Mouse (Mus musculus): ENCODE data around the gene Per1. TPM values are rescaled to one million over a fixed set of nuclear protein-coding genes. Genes with fewer than 3 reads are reported as not detected.

The Per1 gene
- polyA plus RNA-seq (2015; fragmentation: Nextera tagmentation; extraction: Ambion mirVana): 6.0 and 6.4 TPM in 2 replicates

DNA sequence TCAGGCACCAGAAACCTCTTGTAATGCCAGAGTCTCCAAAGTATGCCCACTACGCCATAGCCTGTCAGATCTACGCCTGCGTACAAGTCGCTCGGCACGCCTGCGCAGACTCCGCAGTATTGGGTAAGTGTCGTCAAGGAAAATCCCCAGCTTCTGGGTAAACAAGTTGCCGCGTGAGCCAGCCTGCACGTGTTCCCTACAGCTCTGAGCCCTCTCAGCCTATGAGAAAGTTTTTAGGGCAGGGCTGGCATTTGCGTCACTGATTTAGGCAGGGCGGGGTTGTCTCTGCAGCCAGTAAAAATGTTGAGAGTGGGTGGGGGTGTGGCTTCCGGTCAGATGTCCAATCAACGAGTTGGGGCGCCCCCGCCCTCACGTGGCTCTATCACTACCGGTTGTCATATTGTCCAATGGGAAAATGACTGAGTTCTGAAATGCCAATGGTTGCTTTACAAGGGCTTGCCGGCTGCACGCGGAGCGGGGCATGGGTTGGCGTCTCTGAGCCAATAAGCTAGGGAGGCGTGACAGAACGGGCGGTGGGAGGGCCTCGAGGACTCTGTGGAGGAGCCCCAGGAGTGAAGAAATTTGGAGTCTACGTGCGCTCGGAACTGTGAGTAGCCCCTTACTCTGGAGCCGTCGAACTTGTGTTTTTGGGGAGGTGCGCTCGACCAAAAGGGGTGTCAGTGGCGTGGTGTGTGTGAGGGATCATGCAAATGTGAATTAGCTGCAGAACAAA, at the start of gene Per1:
TSS of gene Per1 (plus strand) at position 521 of the 733 bp plus-strand sequence.
- Histone ChIP-seq H3K4me1 (peaks cover 64% of the 10 kb centered on the region), H3K9me3 (replicated peaks) (no peaks in the 10 kb centered on the region), H3K4me3 (peak within 1 kb of the TSS; percentile 43), H3K27me3 (no peaks in the 10 kb centered on the region), H3K9ac (peak within 1 kb of the TSS; percentile 53), H3K4me2 (peak within 1 kb of the TSS; percentile 93), H3K36me3 (ENCODE audit: poor library complexity, severe bottlenecking) (peaks cover 22% of the 10 kb centered on the region), H3K27ac (peak within 1 kb of the TSS; percentile 75)
- WGBS: under 1% methylated on average over 37 of the region's 37 CpGs
- peak; percentile 95 for ATAC-seq

DNA sequence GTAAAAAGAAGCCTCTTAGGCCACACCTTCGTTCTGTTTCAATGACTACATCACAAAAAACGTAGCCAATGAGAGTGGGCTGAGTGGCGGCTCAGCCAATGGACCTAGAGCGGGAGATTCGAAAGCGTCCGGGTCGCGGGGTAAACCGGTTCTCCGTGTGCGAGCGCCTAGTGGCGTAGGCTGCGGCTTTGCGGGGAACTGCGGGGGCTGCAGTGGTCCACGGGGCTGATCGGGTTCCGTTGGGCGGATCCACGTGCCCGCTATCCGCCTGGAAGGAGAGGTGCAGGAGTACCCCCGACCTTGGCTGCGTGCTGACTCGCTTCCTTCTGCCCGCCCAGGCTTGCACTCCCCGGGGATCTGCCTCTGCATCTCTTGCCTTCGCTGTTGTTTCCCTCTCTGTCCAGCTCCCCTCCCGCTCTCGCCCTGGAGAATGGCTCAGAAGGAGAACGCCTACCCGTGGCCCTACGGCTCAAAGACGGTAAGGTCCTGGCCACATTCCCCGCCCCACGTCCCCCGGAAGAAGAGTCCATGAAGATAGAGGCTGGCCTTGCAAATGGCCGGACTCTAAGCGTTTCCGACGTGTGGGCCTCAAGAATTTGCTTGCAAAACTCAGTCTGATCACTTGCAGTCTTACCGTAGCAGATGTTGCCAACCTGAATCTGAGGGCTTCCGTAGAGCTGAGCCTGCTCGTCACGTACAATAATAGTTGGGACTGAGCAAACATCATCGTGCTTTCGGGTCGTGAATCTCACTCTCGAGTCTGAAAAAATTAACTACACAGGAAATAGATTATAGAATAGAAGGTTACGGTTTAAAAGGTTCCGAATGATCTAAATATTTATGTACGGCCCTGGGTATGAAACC, 49.3 kb upstream of the Per1 start, which contains the start of gene Aurkb:
TSS of gene Aurkb (plus strand) at position 117 of the 864 bp plus-strand sequence.
- Histone ChIP-seq H3K27ac (peak within 1 kb of the TSS; percentile 85), H3K4me1 (peaks cover 42% of the 10 kb centered on the region), H3K36me3 (ENCODE audit: poor library complexity, severe bottlenecking) (peaks cover 27% of the 10 kb centered on the region), H3K9me3 (replicated peaks) (no peaks in the 10 kb centered on the region), H3K27me3 (no peaks in the 10 kb centered on the region), H3K4me3 (peak within 1 kb of the TSS; percentile 77), H3K4me2 (peak within 1 kb of the TSS; percentile 93), H3K9ac (peak within 1 kb of the TSS; percentile 80)
- peak; percentile 77 for ATAC-seq
- 1% methylated on average over 54 of the region's 54 CpGs for WGBS

DNA sequence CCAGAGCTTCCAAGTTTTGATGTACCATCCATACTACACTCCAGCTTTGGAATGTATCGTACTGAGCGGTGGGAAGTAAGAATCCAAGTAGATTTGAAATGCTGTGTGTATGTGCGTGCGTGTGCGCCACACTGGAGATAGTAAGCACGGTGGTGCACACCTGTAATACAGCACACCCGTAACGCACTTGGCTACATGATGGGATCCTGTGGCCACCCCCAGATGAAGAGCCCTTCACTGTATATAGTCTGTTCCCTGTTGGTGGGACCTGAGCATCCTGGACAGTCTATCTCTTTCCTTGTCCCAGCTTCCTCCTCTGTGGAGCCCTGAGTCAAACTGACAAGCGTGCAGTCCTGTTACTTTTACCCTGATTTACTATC, 48.6 kb upstream of the Per1 start:
- WGBS: 13% methylated on average over 9 of the region's 9 CpGs

DNA sequence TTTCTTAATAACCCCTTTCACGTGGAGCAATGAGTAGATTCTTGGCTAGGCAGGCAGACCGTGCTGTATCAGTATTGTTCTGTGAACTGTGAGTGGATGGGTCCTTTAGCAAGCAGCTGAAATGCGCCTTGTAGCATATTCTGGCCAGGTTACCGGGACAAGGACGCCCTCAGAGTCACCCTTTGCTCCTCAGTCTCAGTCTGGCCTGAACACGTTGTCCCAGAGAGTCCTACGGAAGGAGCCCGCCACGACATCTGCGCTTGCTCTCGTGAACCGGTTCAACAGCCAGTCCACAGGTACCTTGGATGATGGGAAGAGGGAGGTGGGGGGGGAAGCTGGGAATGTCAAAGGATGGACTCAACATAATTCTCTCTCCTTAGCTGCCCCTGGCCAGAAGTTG, 47.4 kb upstream of the Per1 start:
- Histone ChIP-seq H3K36me3 (ENCODE audit: poor library complexity, severe bottlenecking) (peaks cover 37% of the 10 kb centered on the region), H3K4me2 (peak overlapping the region; percentile 93), H3K9ac (peak overlapping the region; percentile 26), H3K4me1 (peaks cover 44% of the 10 kb centered on the region), H3K27ac (no peak overlapping the region), H3K4me3 (peak overlapping the region; percentile 77), H3K27me3 (no peaks in the 10 kb centered on the region), H3K9me3 (replicated peaks) (no peaks in the 10 kb centered on the region)
- ATAC-seq: no peak
- WGBS: 83% methylated on average over 12 of the region's 12 CpGs

More for the DNA sequence above, 48.6 kb upstream of the Per1 start:
- Histone ChIP-seq H3K27me3 (no peaks in the 10 kb centered on the region), H3K4me2 (peak overlapping the region; percentile 93), H3K27ac (peak overlapping the region; percentile 85; the same call in 1 of the 2 replicates), H3K36me3 (ENCODE audit: poor library complexity, severe bottlenecking) (peaks cover 32% of the 10 kb centered on the region), H3K9me3 (replicated peaks) (no peaks in the 10 kb centered on the region), H3K4me3 (peak overlapping the region; percentile 77), H3K9ac (peak overlapping the region; percentile 80), H3K4me1 (peaks cover 44% of the 10 kb centered on the region)
- ATAC-seq: no peak

DNA sequence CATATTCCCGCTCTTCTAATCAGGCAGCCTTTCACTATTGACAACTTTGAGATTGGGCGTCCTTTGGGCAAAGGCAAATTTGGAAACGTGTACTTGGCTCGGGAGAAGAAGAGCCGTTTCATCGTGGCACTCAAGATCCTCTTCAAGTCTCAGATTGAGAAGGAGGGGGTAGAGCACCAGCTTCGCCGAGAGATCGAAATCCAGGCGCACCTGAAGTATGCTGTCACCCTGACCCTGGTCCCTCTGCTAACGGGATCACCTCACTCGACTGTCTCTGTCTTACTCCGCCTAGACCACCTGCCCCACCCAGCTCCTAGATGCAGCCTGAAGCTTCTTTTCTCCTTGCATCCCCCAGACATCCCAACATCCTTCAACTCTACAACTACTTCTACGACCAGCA, 46.9 kb upstream of the Per1 start:
- Histone ChIP-seq H3K27ac (no peak overlapping the region), H3K27me3 (no peaks in the 10 kb centered on the region), H3K4me3 (no peak overlapping the region), H3K9ac (peak overlapping the region; percentile 26; the same call in 1 of the 2 replicates), H3K4me2 (peak overlapping the region; percentile 93), H3K4me1 (peaks cover 44% of the 10 kb centered on the region), H3K9me3 (replicated peaks) (no peaks in the 10 kb centered on the region), H3K36me3 (ENCODE audit: poor library complexity, severe bottlenecking) (peaks cover 43% of the 10 kb centered on the region)
- 94% methylated on average over 14 of the region's 14 CpGs for WGBS
- no peak for ATAC-seq

DNA sequence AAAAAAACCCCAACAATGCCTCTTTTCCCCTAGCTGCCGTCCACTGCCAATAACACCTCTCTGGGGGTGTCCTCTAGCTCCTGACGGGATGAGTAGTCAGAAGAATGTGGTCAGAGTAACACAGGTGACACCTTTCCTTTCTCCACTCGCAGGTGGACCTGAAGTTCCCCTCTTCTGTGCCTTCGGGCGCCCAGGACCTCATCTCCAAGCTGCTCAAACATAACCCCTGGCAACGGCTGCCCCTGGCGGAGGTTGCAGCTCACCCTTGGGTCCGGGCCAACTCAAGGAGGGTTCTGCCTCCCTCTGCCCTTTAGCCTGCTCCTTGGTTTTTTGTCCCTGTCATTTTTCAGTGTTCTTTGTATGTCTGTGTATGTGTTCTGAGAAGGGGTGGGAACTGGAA, 44.3 kb upstream of the Per1 start:
- H3K4me1 ChIP-seq: peaks cover 42% of the 10 kb centered on the region
- H3K4me3 ChIP-seq: no peak overlapping the region
- H3K36me3 ChIP-seq (ENCODE audit: poor library complexity, severe bottlenecking): peaks cover 55% of the 10 kb centered on the region
- H3K27ac ChIP-seq: no peak overlapping the region
- H3K9ac ChIP-seq: no peak overlapping the region
- 84% methylated on average over 8 of the region's 8 CpGs for WGBS
- H3K27me3 ChIP-seq: no peaks in the 10 kb centered on the region
- no peak overlapping the region; the same call in 1 of the 2 replicates for H3K4me2 ChIP-seq
- no peaks in the 10 kb centered on the region for H3K9me3 ChIP-seq (replicated peaks)
- no peak for ATAC-seq

GRCm38 (mm10) chr11:69051771-69052170, 43.2 kb upstream of the Per1 start:
- 53% methylated on average over 4 of the region's 4 CpGs for WGBS
- ATAC-seq: no peak
- no peak overlapping the region for H3K9ac ChIP-seq

DNA sequence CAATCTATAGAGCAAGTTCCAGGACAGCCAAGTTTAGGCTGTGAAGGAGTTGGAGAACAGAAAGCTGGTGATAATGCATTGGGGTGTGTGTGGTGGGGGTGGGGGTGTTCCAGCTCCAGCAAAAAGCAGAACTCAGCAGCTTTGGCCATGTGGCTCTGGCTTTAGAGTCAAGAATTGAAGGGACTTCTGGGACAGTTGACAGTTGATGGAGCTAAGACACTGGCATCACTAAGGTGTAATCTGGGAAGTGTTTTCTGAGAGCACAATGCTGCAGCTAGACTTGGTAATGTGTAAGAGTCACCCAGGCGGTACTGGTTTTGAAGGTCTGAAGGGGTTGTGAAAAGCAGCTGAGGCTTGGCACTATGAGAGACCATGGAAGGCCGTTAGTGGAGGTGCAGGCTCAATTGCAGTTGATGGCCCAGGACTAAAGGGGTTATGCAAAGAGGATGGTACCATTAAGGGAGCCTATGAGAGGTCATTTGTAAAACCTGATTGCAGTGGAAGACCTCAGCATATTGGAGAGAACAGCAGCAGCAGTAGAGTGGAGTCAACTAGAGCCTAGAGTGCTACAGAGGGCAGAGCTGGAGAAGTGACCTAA, 42.1 kb upstream of the Per1 start:
- no peak overlapping the region for H3K4me3 ChIP-seq
- H3K36me3 ChIP-seq (ENCODE audit: poor library complexity, severe bottlenecking): peaks cover 52% of the 10 kb centered on the region
- no peak overlapping the region for H3K9ac ChIP-seq
- peaks cover 21% of the 10 kb centered on the region for H3K4me1 ChIP-seq
- H3K9me3 ChIP-seq (replicated peaks): no peaks in the 10 kb centered on the region
- H3K27me3 ChIP-seq: no peaks in the 10 kb centered on the region
- ATAC-seq: no peak
- WGBS: 94% methylated on average over 2 of the region's 2 CpGs
- H3K4me2 ChIP-seq: no peak overlapping the region
- H3K27ac ChIP-seq: no peak overlapping the region

More at GRCm38 (mm10) chr11:69051771-69052170, 43.2 kb upstream of the Per1 start:
- Histone ChIP-seq H3K27ac (no peak overlapping the region), H3K4me2 (no peak overlapping the region), H3K27me3 (no peaks in the 10 kb centered on the region), H3K4me1 (peaks cover 32% of the 10 kb centered on the region), H3K4me3 (no peak overlapping the region), H3K9me3 (replicated peaks) (no peaks in the 10 kb centered on the region), H3K36me3 (ENCODE audit: poor library complexity, severe bottlenecking) (peaks cover 55% of the 10 kb centered on the region)

DNA sequence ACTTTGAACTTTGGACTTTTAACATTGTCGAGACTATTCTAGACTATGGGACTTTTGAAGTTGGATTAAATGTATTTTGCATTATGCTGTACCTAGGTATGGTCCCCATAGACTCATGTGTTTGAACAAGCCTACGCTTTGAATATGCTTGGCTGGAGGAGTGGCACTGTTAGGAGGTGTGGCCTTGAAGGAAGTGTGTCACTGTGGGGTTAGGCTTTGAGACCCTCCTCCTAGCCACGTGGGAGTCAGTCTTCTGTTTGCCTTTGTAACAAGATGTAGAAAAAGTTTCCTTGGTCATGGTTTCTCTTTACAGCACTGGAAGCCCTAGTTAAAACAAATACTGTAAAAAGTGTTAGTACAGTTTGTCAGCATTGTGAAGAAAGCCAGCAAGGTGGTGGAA, 41.2 kb upstream of the Per1 start:
- no peak overlapping the region for H3K4me2 ChIP-seq
- peaks cover 21% of the 10 kb centered on the region for H3K4me1 ChIP-seq
- H3K27me3 ChIP-seq: no peaks in the 10 kb centered on the region
- no peaks in the 10 kb centered on the region for H3K9me3 ChIP-seq (replicated peaks)
- 86% methylated on average over 3 of the region's 3 CpGs for WGBS
- no peak overlapping the region for H3K27ac ChIP-seq
- H3K9ac ChIP-seq: no peak overlapping the region
- no peak overlapping the region for H3K4me3 ChIP-seq
- H3K36me3 ChIP-seq (ENCODE audit: poor library complexity, severe bottlenecking): peaks cover 43% of the 10 kb centered on the region
- no peak for ATAC-seq

DNA sequence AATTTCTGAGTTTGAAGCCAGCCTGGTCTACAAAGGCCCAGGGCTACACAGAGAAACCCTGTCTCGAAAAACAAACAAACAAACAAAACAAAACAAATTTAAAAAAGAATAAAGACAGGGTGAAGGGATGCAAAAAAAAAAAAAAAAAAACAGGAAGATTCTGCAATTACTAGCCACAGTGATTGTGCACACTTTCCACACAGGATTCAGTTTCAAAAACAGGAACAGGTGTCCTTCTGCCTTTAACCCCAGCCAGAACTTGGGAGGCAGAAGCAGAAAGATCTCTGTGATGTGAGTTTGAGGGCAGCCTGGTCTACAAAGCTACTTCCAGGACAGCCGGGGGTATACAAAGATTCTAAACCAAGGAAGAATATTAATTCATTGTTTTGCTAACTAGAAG, 36.8 kb upstream of the Per1 start:
- Histone ChIP-seq H3K27ac (peak overlapping the region; percentile 90), H3K36me3 (ENCODE audit: poor library complexity, severe bottlenecking) (peaks cover 11% of the 10 kb centered on the region), H3K4me2 (peak overlapping the region; percentile 93), H3K4me3 (peak overlapping the region; percentile 87), H3K9ac (peak overlapping the region; percentile 74), H3K27me3 (no peaks in the 10 kb centered on the region), H3K9me3 (replicated peaks) (no peaks in the 10 kb centered on the region), H3K4me1 (peaks cover 35% of the 10 kb centered on the region)
- no peak for ATAC-seq
- WGBS: 64% methylated on average over 2 of the region's 2 CpGs

DNA sequence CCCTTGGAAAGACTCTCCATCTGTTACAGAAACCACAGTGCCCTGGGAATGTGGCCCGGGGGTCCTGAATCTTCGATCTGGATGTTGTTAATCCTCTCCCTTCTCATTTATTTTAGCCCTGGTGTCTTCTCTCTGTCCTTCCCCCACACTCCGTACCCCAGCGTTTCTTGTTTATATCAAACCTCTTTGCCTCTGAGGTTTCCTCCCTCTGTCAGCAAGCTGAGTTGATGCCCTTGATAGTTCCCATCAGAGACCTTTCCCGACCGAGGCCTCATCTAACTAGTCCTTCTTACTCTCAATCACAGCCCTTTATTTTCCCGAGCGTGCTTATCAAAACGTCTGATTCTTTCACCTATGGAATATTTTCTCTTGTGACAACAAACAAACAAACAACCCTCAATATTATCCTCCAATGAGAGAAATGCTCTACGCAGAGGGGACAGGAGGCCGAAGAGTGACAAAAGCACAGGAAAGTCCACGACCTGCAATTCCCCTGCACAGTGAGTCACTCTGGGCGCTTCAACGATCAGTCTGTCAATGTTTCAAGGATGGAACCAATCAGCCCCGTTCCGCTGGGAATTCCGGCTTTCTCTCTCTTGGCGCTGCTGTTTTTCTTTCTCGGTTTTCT, 36.2 kb upstream of the Per1 start:
- peak; percentile 12 for ATAC-seq
- Histone ChIP-seq H3K4me3 (peak overlapping the region; percentile 87), H3K9me3 (replicated peaks) (no peaks in the 10 kb centered on the region), H3K27me3 (no peaks in the 10 kb centered on the region), H3K4me2 (peak overlapping the region; percentile 93), H3K36me3 (ENCODE audit: poor library complexity, severe bottlenecking) (peaks cover 7% of the 10 kb centered on the region; the same call in 1 of the 2 replicates), H3K4me1 (peaks cover 36% of the 10 kb centered on the region), H3K9ac (peak overlapping the region; percentile 74), H3K27ac (peak overlapping the region; percentile 90)
- 1% methylated on average over 19 of the region's 19 CpGs for WGBS
